Mouse (Mus musculus) MEL (cell line): Measurements from ENCODE around the gene Clpb. TPM values are rescaled to one million over a fixed set of nuclear protein-coding genes. Genes with fewer than 3 reads are reported as not detected.
"Not testable (repeated sequence)": the region's sequence is repeated elsewhere in the genome, so short reads cannot be mapped to it uniquely, and the experiment has no call there.

Experiments
- DNase-seq: peaks from one replicate; pipeline ENCODE4 v3.0.0; 2011; ENCODE audit warnings: low read depth, low spot score
- H3K27ac ChIP-seq: 2 replicates; pipeline ENCODE4 v1.5.1; 2012; ENCODE audit warnings: low read depth, mild to moderate bottlenecking, control low read depth, low read length, moderate library complexity; ENCODE audit not compliant: control insufficient read depth
- H3K27me3 ChIP-seq, 2 experiments: fragments of 150-350 bp in 1 of 2; sonication (generic) in 1 of 2; 2 replicates each; pipeline ENCODE4 v1.6.1; 2012; ENCODE audit warnings: low read length in 2 of 2, mild to moderate bottlenecking in 2 of 2, improper control_type of control experiment in 1 of 2, moderate library complexity in 1 of 2; ENCODE audit not compliant: insufficient read depth in 2 of 2, control insufficient read depth in 1 of 2
- H3K36me3 ChIP-seq, 2 experiments: 2 replicates each; pipeline ENCODE4 v1.6.1; 2012 to 2014; ENCODE audit warnings: low read length in 2 of 2, improper control_type of control experiment in 1 of 2, inconsistent platforms in 1 of 2, mild to moderate bottlenecking in 1 of 2; ENCODE audit not compliant: insufficient read depth in 2 of 2, control insufficient read depth in 1 of 2
- H3K4me1 ChIP-seq, 2 experiments: fragments of 150-350 bp in 1 of 2; sonication (generic) in 1 of 2; 2 replicates each; pipeline ENCODE4 v1.6.1; 2012; ENCODE audit warnings: low read length in 2 of 2, improper control_type of control experiment in 1 of 2, mild to moderate bottlenecking in 1 of 2; ENCODE audit not compliant: insufficient read depth in 2 of 2, control insufficient read depth in 1 of 2
- H3K4me3 ChIP-seq, 2 experiments: fragments of 150-350 bp in 1 of 2; sonication (generic) in 1 of 2; 2 replicates each; pipeline ENCODE4 v1.5.1; 2012; ENCODE audit warnings: low read depth in 2 of 2, low read length in 2 of 2, mild to moderate bottlenecking in 2 of 2, moderate library complexity in 2 of 2, control low read depth in 1 of 2, improper control_type of control experiment in 1 of 2; ENCODE audit not compliant: control insufficient read depth in 1 of 2, insufficient read depth in 1 of 2
- H3K79me2 ChIP-seq: 2 replicates; pipeline ENCODE4 v1.6.1; 2012; ENCODE audit warnings: mild to moderate bottlenecking, low read length, moderate library complexity; ENCODE audit not compliant: control insufficient read depth, poor library complexity, insufficient read depth
- H3K9ac ChIP-seq: 2 replicates; pipeline ENCODE4 v1.6.1; 2012; ENCODE audit warnings: low read depth, mild to moderate bottlenecking, control low read depth, low read length, moderate library complexity; ENCODE audit not compliant: control insufficient read depth, poor library complexity, severe bottlenecking
- H3K9me3 ChIP-seq: fragments of 150-350 bp; sonication (generic); replicated peaks from 2 replicates; pipeline ENCODE4 v1.6.1; 2012; ENCODE audit warnings: mild to moderate bottlenecking, low read length, improper control_type of control experiment, moderate library complexity; ENCODE audit not compliant: insufficient read depth
- CTCF ChIP-seq, 3 experiments: IDR thresholded peaks in 2 of 3; conservative IDR thresholded peaks in 1 of 3; 2 replicates each; pipeline ENCODE4 v1.5.1; 2011 to 2012; ENCODE audit warnings: low read length in 3 of 3, low read depth in 2 of 3, mild to moderate bottlenecking in 2 of 3, improper control_type of control experiment in 1 of 3, inconsistent platforms in 1 of 3, mixed read lengths in 1 of 3, moderate library complexity in 1 of 3; ENCODE audit not compliant: control insufficient read depth in 1 of 3, insufficient read depth in 1 of 3, poor library complexity in 1 of 3, severe bottlenecking in 1 of 3
- ELF1 ChIP-seq: IDR thresholded peaks from 2 replicates; pipeline ENCODE4 v1.6.1; 2014; ENCODE audit warnings: low read depth, mild to moderate bottlenecking, inconsistent platforms, low read length, improper control_type of control experiment, moderate library complexity
- GABPA ChIP-seq: IDR thresholded peaks from 2 replicates; pipeline ENCODE4 v1.6.1; 2012; ENCODE audit warnings: low read depth, mild to moderate bottlenecking, inconsistent platforms, low read length, improper control_type of control experiment, moderate library complexity
- GATA1 ChIP-seq: IDR thresholded peaks from 2 replicates; pipeline ENCODE4 v1.6.1; 2011; ENCODE audit warnings: low read depth, low read length, improper control_type of control experiment
- JUND ChIP-seq: IDR thresholded peaks from 2 replicates; pipeline ENCODE4 v1.6.1; 2011; ENCODE audit warnings: low read depth, mild to moderate bottlenecking, improper control_type of control experiment, low read length
- KAT2A ChIP-seq: conservative IDR thresholded peaks from 2 replicates; pipeline ENCODE4 v1.6.1; 2012; ENCODE audit warnings: low read depth, low read length, improper control_type of control experiment, inconsistent platforms
- MAFK ChIP-seq: IDR thresholded peaks from 2 replicates; pipeline ENCODE4 v1.6.1; 2011; ENCODE audit warnings: low read depth, mild to moderate bottlenecking, low read length, improper control_type of control experiment, borderline replicate concordance
- MAX ChIP-seq: IDR thresholded peaks from 2 replicates; pipeline ENCODE4 v1.6.1; 2011; ENCODE audit warnings: low read length, improper control_type of control experiment
- MEF2A ChIP-seq: IDR thresholded peaks from 2 replicates; pipeline ENCODE4 v1.6.1; 2014; ENCODE audit warnings: low read depth, mild to moderate bottlenecking, inconsistent platforms, low read length, improper control_type of control experiment; ENCODE audit not compliant: poor library complexity, insufficient replicate concordance, severe bottlenecking; ENCODE audit errors: extremely low read depth
- MXI1 ChIP-seq: IDR thresholded peaks from 2 replicates; pipeline ENCODE4 v1.6.1; 2011; ENCODE audit warnings: mild to moderate bottlenecking, low read depth, low read length, improper control_type of control experiment
- MYC ChIP-seq: IDR thresholded peaks from 2 replicates; pipeline ENCODE4 v1.6.1; 2011; ENCODE audit warnings: low read depth, mild to moderate bottlenecking, low read length, improper control_type of control experiment, moderate library complexity
- NELFE ChIP-seq: IDR thresholded peaks from 2 replicates; pipeline ENCODE4 v1.6.1; 2011; ENCODE audit warnings: low read depth, low read length, improper control_type of control experiment
- NRF1 ChIP-seq: IDR thresholded peaks from 2 replicates; pipeline ENCODE4 v1.6.1; 2014; ENCODE audit warnings: low read depth, mild to moderate bottlenecking, inconsistent platforms, low read length, improper control_type of control experiment, moderate library complexity; ENCODE audit not compliant: poor library complexity, insufficient read depth, severe bottlenecking
- POLR2A ChIP-seq, 2 experiments: IDR thresholded peaks; 2 replicates each; pipeline ENCODE4 v1.6.1; 2011 to 2012; ENCODE audit warnings: low read length in 2 of 2, mild to moderate bottlenecking in 2 of 2, control low read depth in 1 of 2, improper control_type of control experiment in 1 of 2, low read depth in 1 of 2, moderate library complexity in 1 of 2; ENCODE audit not compliant: control insufficient read depth in 1 of 2, insufficient read depth in 1 of 2, poor library complexity in 1 of 2
- RAD21 ChIP-seq: IDR thresholded peaks from 2 replicates; pipeline ENCODE4 v1.6.1; 2011; ENCODE audit warnings: mild to moderate bottlenecking, low read depth, low read length, improper control_type of control experiment
- RCOR1 ChIP-seq: IDR thresholded peaks from 2 replicates; pipeline ENCODE4 v1.6.1; 2012; ENCODE audit warnings: low read depth, mild to moderate bottlenecking, inconsistent platforms, low read length, improper control_type of control experiment
- SIN3A ChIP-seq: IDR thresholded peaks from 2 replicates; pipeline ENCODE4 v1.6.1; 2012; ENCODE audit warnings: low read length, improper control_type of control experiment, inconsistent platforms
- SMC3 ChIP-seq: IDR thresholded peaks from 2 replicates; pipeline ENCODE4 v1.6.1; 2011; ENCODE audit warnings: low read depth, low read length, improper control_type of control experiment
- TBP ChIP-seq: IDR thresholded peaks from 2 replicates; pipeline ENCODE4 v1.8.0; 2011; ENCODE audit warnings: low read depth, low read length, improper control_type of control experiment
- TCF12 ChIP-seq: IDR thresholded peaks from 2 replicates; pipeline ENCODE4 v1.6.1; 2014; ENCODE audit warnings: low read depth, mild to moderate bottlenecking, inconsistent platforms, low read length, improper control_type of control experiment, moderate library complexity
- USF2 ChIP-seq, 2 experiments: IDR thresholded peaks; 2 replicates each; pipeline ENCODE4 v1.6.1; 2011 to 2012; ENCODE audit warnings: improper control_type of control experiment in 2 of 2, low read length in 2 of 2, borderline replicate concordance in 1 of 2, inconsistent platforms in 1 of 2, low read depth in 1 of 2, mild to moderate bottlenecking in 1 of 2; ENCODE audit not compliant: insufficient read depth in 1 of 2
- ZC3H11A ChIP-seq: IDR thresholded peaks from 2 replicates; pipeline ENCODE4 v1.6.1; 2012; ENCODE audit warnings: low read depth, mild to moderate bottlenecking, inconsistent platforms, low read length, improper control_type of control experiment
- ZKSCAN1 ChIP-seq: IDR thresholded peaks from 2 replicates; pipeline ENCODE4 v1.6.1; 2012; ENCODE audit warnings: low read depth, mild to moderate bottlenecking, inconsistent platforms, low read length, improper control_type of control experiment, moderate library complexity
- ZMIZ1 ChIP-seq: IDR thresholded peaks from 2 replicates; pipeline ENCODE4 v1.6.1; 2012; ENCODE audit warnings: low read depth, mild to moderate bottlenecking, inconsistent platforms, low read length, improper control_type of control experiment, moderate library complexity
- ZNF384 ChIP-seq: IDR thresholded peaks from 2 replicates; pipeline ENCODE4 v1.6.1; 2012; ENCODE audit warnings: low read depth, mild to moderate bottlenecking, inconsistent platforms, low read length, improper control_type of control experiment
- polyA plus RNA-seq, 2 experiments: library from polyadenylated mRNA; stranded (reverse) in 1 of 2; unstranded in 1 of 2; fragments of >175 nt in 1 of 2; fragments of >200 nt in 1 of 2; gene quantifications; 2 replicates each; pipeline versions ENCODE4 v1.2.1 to v1.2.4; 2012; ENCODE audit warnings: low replicate concordance in 2 of 2, low read depth in 1 of 2; ENCODE audit not compliant: insufficient read length in 2 of 2, insufficient read depth in 1 of 2, missing spikeins in 1 of 2
- total RNA-seq: library from RNA; depleted of rRNA; stranded (reverse); fragments of 300-350 nt; gene quantifications from 2 replicates; pipeline ENCODE4 v1.2.3, GENCODE M21; 2012

The Clpb gene
- total and polyA plus RNA-seq, 3 experiments = 59.0 to 71.5 TPM; not detected in 1

DNA sequence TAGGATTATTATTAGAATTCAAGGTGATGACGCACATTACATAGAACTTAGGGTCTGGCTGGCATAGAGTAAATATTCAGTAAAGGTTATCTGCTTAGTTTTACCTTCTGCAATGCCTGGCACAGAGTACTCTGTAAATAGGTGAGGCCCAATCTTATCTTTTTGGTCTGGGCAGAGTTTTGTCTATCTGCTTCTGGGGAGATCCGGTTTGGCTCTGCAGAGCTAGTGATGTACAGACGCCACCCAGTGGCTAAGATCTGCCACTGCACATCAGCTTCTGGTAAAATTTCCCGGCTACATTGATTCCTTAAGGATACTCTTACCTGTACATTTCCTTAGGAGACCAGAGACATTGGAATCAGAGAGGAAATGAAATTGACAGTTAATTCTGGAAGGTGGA is 43.1 kb upstream of the Clpb start:
- H3K9ac ChIP-seq = no peak overlapping the region
- H3K9me3 ChIP-seq = no peaks in the 10 kb centered on the region
- peak; percentile 54 for DNase-seq
- peaks cover 0 to 3% of the 10 kb centered on the region in 2 experiments for H3K27me3 ChIP-seq
- no peaks in the 10 kb centered on the region for H3K79me2 ChIP-seq
- TF ChIP-seq ELF1 (no peak), GATA1 (0 out of 2 replicates have a peak, but pooled peaks have one; percentile 43), MEF2A (no peak), ZC3H11A (peak; percentile 53), RAD21 (peak; percentile 68), JUND (no peak), TCF12 (no peak), ZKSCAN1 (no peak), RCOR1 (peak; percentile 30; the same call in 1 of the 2 replicates), SMC3 (peak; percentile 70), CTCF (IDR thresholded peaks at IDR 0.05 in 2 of 3, conservative IDR thresholded peaks at IDR 0.05 in 1 of 3; ENCODE audit: control insufficient read depth in 1 of 3, insufficient read depth in 1 of 3, low read depth in 2 of 3, low read length in 3 of 3, poor library complexity in 1 of 3, severe bottlenecking in 1 of 3) (peak; percentile 77 to 84 (median 79)), POLR2A (IDR thresholded peaks at IDR 0.05; ENCODE audit: control insufficient read depth in 1 of 2, insufficient read depth in 1 of 2, low read depth in 1 of 2, low read length in 2 of 2, poor library complexity in 1 of 2) (no peak), ZMIZ1 (no peak)
- H3K4me1 ChIP-seq = peaks cover 0 to 2% of the 10 kb centered on the region in 2 experiments; a peak in 1 of 4 replicates
- no peak overlapping the region for H3K27ac ChIP-seq
- no peaks in the 10 kb centered on the region for H3K36me3 ChIP-seq
- no peak overlapping the region for H3K4me3 ChIP-seq

DNA sequence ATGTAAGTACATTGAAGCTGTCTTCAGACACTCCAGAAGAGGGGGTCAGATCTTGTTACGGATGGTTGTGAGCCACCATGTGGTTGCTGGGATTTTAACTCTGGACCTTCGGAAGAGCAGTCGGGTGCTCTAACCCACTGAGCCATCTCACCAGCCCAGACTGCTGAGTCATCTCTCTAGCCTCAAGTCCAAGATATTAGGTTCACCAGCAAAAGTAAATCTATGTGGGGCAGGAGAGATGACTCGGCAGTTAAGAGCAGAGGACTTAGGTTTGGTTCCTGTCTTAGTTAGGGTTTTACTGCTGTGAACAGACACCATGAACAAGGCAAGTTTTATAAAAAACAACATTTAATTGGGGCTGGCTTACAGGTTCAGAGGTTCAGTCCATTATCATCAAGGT is 41.6 kb upstream of the Clpb start:
- peak; percentile 64 for DNase-seq
- H3K4me1 ChIP-seq, H3K36me3 ChIP-seq, H3K9me3 ChIP-seq, H3K79me2 ChIP-seq, H3K9ac ChIP-seq, H3K27ac ChIP-seq, H3K4me3 ChIP-seq, H3K27me3 ChIP-seq: not testable (repeated sequence)
- 0 out of 2 replicates have a peak, but pooled peaks have one; percentile 23 for TF ChIP-seq MAFK
- peak; percentile 96 for TF ChIP-seq TBP

DNA sequence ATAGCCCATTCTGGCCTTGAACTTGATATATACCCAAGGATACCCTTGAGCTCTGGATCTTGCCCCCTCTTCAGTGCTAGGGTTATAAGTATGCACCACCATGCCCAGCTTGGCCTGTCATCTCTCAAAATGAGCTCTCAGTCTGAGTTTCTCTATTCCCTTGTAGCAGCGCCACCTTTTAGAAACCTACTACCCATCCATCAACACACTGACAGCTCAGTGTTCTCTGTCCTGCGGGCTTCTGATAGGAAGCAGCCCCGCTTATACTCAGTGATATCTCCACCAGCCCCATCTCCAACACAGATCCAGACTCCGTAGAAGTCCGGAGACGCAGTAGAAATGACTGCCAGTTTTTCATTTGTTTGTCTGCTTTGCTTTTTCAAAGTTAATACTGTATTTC is 39.1 kb upstream of the Clpb start:
- Histone ChIP-seq H3K36me3 (no peaks in the 10 kb centered on the region), H3K4me1 (peaks cover 0 to 2% of the 10 kb centered on the region in 2 experiments; a peak in 1 of 4 replicates), H3K9me3 (no peaks in the 10 kb centered on the region), H3K79me2 (no peaks in the 10 kb centered on the region), H3K27me3 (peaks cover 2 to 4% of the 10 kb centered on the region in 2 experiments; a peak in 3 of 4 replicates), H3K27ac (no peak overlapping the region), H3K4me3 (no peak overlapping the region), H3K9ac (no peak overlapping the region)
- no peak for TF ChIP-seq POLR2A (IDR thresholded peaks at IDR 0.05; ENCODE audit: control insufficient read depth in 1 of 2, insufficient read depth in 1 of 2, low read depth in 1 of 2, low read length in 2 of 2, poor library complexity in 1 of 2)
- no peak for TF ChIP-seq GABPA
- no peak for TF ChIP-seq ZC3H11A
- no peak for TF ChIP-seq SIN3A
- no peak for TF ChIP-seq ZNF384
- TF ChIP-seq NRF1 = no peak
- no peak for TF ChIP-seq MXI1
- no peak for TF ChIP-seq MAX
- no peak for TF ChIP-seq MAFK
- TF ChIP-seq USF2 (IDR thresholded peaks at IDR 0.05; ENCODE audit: borderline replicate concordance in 1 of 2, insufficient read depth in 1 of 2, low read depth in 1 of 2, low read length in 2 of 2) = no peak
- no peak for TF ChIP-seq KAT2A
- no peak for TF ChIP-seq CTCF (IDR thresholded peaks at IDR 0.05 in 2 of 3, conservative IDR thresholded peaks at IDR 0.05 in 1 of 3; ENCODE audit: control insufficient read depth in 1 of 3, insufficient read depth in 1 of 3, low read depth in 2 of 3, low read length in 3 of 3, poor library complexity in 1 of 3, severe bottlenecking in 1 of 3)
- TF ChIP-seq MEF2A = no peak
- no peak for TF ChIP-seq NELFE
- no peak for TF ChIP-seq MYC
- TF ChIP-seq GATA1 = no peak
- no peak for DNase-seq
